Mouse (Mus musculus): ENCODE data around the gene Kitl.

Gene Kitl

GRCm38 (mm10) chr10:100015370-100016325 is at the start of gene Kitl:
Gene Kitl, plus strand, starts transcription at chr10:100015630.
- DNase-seq = peak; percentile 1

- no peak for DNase-seq
Observed at GRCm38 (mm10) chr10:99972866-99973265, 42.6 kb upstream of the Kitl start.

- no peak for DNase-seq
Observed at GRCm38 (mm10) chr10:99980096-99980495, 35.3 kb upstream of the Kitl start.

GRCm38 (mm10) chr10:99980916-99981315 is 34.5 kb upstream of the Kitl start:
- no peak for DNase-seq

GRCm38 (mm10) chr10:99981887-99982286 is 33.5 kb upstream of the Kitl start:
- DNase-seq = no peak

GRCm38 (mm10) chr10:99986745-99987144 is 28.7 kb upstream of the Kitl start:
- DNase-seq = no peak

- DNase-seq = no peak
Observed at GRCm38 (mm10) chr10:99989758-99990157, 25.7 kb upstream of the Kitl start.

- DNase-seq = no peak
Observed at GRCm38 (mm10) chr10:99992121-99992520, 23.3 kb upstream of the Kitl start.

- no peak for DNase-seq
Observed at GRCm38 (mm10) chr10:100001452-100001851, 14.0 kb upstream of the Kitl start.

GRCm38 (mm10) chr10:100003797-100004196 is 11.6 kb upstream of the Kitl start:
- no peak for DNase-seq

- no peak for DNase-seq
Observed at GRCm38 (mm10) chr10:100009681-100010080, 5.7 kb upstream of the Kitl start.

- DNase-seq = no peak
Observed at GRCm38 (mm10) chr10:100010291-100010690, 5.1 kb upstream of the Kitl start.

- DNase-seq = no peak
Observed at GRCm38 (mm10) chr10:100014096-100014495, 1.3 kb upstream of the Kitl start.

GRCm38 (mm10) chr10:100016326-100016709 is 888 bp downstream of the Kitl start:
- DNase-seq = peak; percentile 1

- no peak for DNase-seq
Observed at GRCm38 (mm10) chr10:100016941-100017770, 1.7 kb downstream of the Kitl start.

- DNase-seq = no peak
Observed at GRCm38 (mm10) chr10:100017771-100018070, 2.3 kb downstream of the Kitl start.

- no peak for DNase-seq
Observed at GRCm38 (mm10) chr10:100018493-100018892, 3.1 kb downstream of the Kitl start.

- no peak for DNase-seq
Observed at GRCm38 (mm10) chr10:100019246-100020195, 4.1 kb downstream of the Kitl start.

GRCm38 (mm10) chr10:100022090-100022834 is 6.8 kb downstream of the Kitl start:
- no peak for DNase-seq

GRCm38 (mm10) chr10:100022835-100023093 is 7.3 kb downstream of the Kitl start:
- no peak for DNase-seq

- no peak for DNase-seq
Observed at GRCm38 (mm10) chr10:100025665-100026064, 10.2 kb downstream of the Kitl start.

GRCm38 (mm10) chr10:100026778-100027177 is 11.3 kb downstream of the Kitl start:
- DNase-seq = no peak

Data from thymus, postnatal 25 days (tissue).